Mouse (Mus musculus) hindbrain, embryonic 15.5 days (tissue): ENCODE measurements at regions not wholly inside any gene's neighbourhood (a gene's known extent, or its start where the extent isn't known, plus 50 kb on each side); places are given as distances from the start of the nearest gene placed in this dataset.

Source experiments
- ATAC-seq: fragments of 200-750 bp; cut with Nextera tagmentation; 2 replicates; pipeline ENCODE4 v1.8.0; 2017; ENCODE audit warnings: low read depth, moderate number of reproducible peaks, moderate TSS enrichment; ENCODE audit not compliant: low FRiP score
- H3K27ac ChIP-seq: fragments of 300-500 bp; sonication (generic); replicated peaks from 2 replicates; pipeline ENCODE4 v1.5.1; 2015; ENCODE audit warnings: mild to moderate bottlenecking, inconsistent platforms
- H3K27me3 ChIP-seq: fragments of 300-500 bp; sonication (generic); 2 replicates; pipeline ENCODE4 v1.6.1; 2015; ENCODE audit warnings: control low read depth, inconsistent platforms
- H3K36me3 ChIP-seq: fragments of 300-500 bp; sonication (generic); 2 replicates; pipeline ENCODE4 v1.6.1; 2015; ENCODE audit warnings: control low read depth, inconsistent platforms
- H3K4me1 ChIP-seq: fragments of 300-500 bp; sonication (generic); replicated peaks from 2 replicates; pipeline ENCODE4 v1.6.1; 2015; ENCODE audit warnings: control low read depth, inconsistent platforms
- H3K4me2 ChIP-seq: fragments of 300-500 bp; sonication (generic); 2 replicates; pipeline ENCODE4 v1.6.1; 2015; ENCODE audit warnings: moderate library complexity, mild to moderate bottlenecking, inconsistent platforms
- H3K4me3 ChIP-seq: fragments of 300-500 bp; sonication (generic); 2 replicates; pipeline ENCODE4 v1.5.1; 2015; ENCODE audit warnings: mild to moderate bottlenecking, inconsistent platforms
- H3K9ac ChIP-seq: fragments of 300-500 bp; sonication (generic); 2 replicates; pipeline ENCODE4 v1.6.1; 2015; ENCODE audit warnings: inconsistent platforms
- H3K9me3 ChIP-seq: fragments of 300-500 bp; sonication (generic); 2 replicates; pipeline ENCODE4 v1.6.1; 2016; ENCODE audit warnings: control low read depth, inconsistent platforms
- WGBS: fragments of 180-500 bp; shearing (Covaris S2); methylation state at CpG from one replicate; pipeline ENCODE4 v1.1.7; 2015; 5-methylcytosine and 5-hydroxymethylcytosine counted together

DNA sequence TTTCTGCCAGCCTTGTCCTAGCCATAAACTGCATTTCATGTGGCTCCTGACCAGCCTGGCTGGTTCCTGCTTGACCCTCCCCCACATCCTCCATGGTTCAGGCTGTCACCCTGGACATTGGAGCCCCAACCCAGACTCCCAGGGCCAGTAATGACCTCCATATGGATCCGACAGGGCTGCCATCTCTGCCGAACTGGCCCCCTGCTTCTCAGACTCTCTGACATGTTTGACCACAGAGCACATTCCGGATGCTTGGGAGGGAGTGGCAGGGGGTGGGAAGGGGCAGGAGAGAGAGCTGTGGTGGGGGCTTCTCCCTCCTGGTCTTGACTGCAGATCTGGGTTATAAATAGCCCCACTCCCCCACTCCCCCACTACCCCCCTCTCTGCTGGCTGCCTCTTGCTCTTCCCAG is 59.0 kb upstream of the Actrt2 start:
- Histone ChIP-seq H3K36me3 (no peaks in the 10 kb centered on the region), H3K27ac (no peak overlapping the region), H3K4me2 (no peak overlapping the region), H3K27me3 (no peaks in the 10 kb centered on the region), H3K9me3 (no peaks in the 10 kb centered on the region), H3K4me1 (peaks cover 5% of the 10 kb centered on the region), H3K9ac (no peak overlapping the region), H3K4me3 (no peak overlapping the region)
- 67% methylated on average over 3 of the region's 3 CpGs for WGBS
- no peak for ATAC-seq

DNA sequence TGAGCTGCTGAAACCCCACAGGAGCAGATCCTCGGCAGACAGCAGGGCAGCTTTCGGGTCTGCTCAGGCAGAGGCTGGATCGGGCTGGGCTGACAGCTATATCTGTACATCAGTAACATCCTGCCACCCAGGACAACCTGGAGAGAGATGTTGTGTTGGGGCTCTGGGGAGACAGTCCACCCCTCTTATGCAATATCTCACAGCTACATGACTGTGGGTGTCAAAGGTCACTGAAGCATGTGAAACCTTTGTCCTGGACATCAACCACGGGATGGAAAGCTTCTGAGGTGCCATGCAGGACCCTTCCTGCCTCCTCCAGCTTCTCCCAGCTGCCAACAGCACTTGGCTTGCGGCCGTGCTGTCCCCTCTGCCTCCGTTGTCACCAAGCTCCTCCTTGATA is 60.3 kb upstream of the Actrt2 start:
- Histone ChIP-seq H3K4me3 (no peak overlapping the region), H3K27ac (no peak overlapping the region), H3K9me3 (no peaks in the 10 kb centered on the region), H3K9ac (no peak overlapping the region), H3K27me3 (no peaks in the 10 kb centered on the region), H3K4me2 (no peak overlapping the region), H3K4me1 (peaks cover 7% of the 10 kb centered on the region), H3K36me3 (no peaks in the 10 kb centered on the region)
- ATAC-seq: no peak
- WGBS: 69% methylated on average over 7 of the region's 7 CpGs

DNA sequence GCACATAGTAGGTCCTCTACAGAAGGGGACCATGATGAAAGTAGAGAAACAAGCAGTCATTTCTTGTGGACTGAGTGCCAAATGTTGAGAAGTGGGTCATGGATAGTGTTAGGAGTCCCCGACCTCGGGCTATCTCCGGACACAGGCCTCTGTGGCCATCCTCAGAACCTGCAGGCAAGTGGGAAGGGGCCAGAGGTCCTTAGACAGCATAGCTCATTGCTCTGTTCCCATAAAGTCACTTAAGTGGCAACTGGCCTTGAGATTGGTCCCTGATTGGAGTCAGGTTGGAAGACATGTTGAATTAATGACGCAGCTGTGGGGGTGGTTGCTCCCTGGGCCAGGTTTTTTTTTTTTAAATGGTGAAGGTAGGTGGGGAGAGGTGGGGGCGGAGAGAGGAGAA is 63.0 kb upstream of the Actrt2 start:
- 94% methylated on average over 5 of the region's 5 CpGs for WGBS
- H3K9me3 ChIP-seq: no peaks in the 10 kb centered on the region
- no peaks in the 10 kb centered on the region for H3K27me3 ChIP-seq
- no peak overlapping the region for H3K9ac ChIP-seq
- peaks cover 7% of the 10 kb centered on the region for H3K4me1 ChIP-seq
- no peak overlapping the region for H3K4me3 ChIP-seq
- no peak overlapping the region for H3K27ac ChIP-seq
- no peak overlapping the region for H3K4me2 ChIP-seq
- no peak for ATAC-seq
- H3K36me3 ChIP-seq: no peaks in the 10 kb centered on the region

DNA sequence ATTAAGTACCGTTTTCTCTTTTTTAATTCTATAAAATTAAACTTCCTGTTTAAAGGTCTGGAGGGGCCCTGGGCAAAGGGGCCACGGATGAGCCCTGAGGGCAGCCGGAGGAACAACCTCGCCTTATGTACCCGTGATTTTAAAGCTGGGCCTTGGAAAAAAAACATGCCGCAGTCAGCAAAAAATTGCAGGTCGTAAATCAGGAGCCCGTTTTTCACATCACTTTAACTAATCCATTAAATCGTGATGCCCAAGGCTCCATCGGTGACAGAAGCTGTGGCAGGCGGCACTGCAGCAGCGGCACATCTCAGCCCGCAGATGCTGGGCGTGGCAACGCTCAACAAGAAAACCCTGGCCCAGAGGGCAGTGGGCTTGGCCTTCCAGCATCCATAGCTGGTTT is 63.7 kb upstream of the Actrt2 start:
- peaks cover 7% of the 10 kb centered on the region for H3K4me1 ChIP-seq
- ATAC-seq: no peak
- no peak overlapping the region for H3K4me3 ChIP-seq
- H3K27ac ChIP-seq: no peak overlapping the region; the same call in 1 of the 2 replicates
- 56% methylated on average over 15 of the region's 15 CpGs for WGBS
- no peaks in the 10 kb centered on the region for H3K27me3 ChIP-seq
- no peak overlapping the region for H3K4me2 ChIP-seq
- H3K9ac ChIP-seq: no peak overlapping the region
- H3K36me3 ChIP-seq: no peaks in the 10 kb centered on the region
- no peaks in the 10 kb centered on the region for H3K9me3 ChIP-seq

DNA sequence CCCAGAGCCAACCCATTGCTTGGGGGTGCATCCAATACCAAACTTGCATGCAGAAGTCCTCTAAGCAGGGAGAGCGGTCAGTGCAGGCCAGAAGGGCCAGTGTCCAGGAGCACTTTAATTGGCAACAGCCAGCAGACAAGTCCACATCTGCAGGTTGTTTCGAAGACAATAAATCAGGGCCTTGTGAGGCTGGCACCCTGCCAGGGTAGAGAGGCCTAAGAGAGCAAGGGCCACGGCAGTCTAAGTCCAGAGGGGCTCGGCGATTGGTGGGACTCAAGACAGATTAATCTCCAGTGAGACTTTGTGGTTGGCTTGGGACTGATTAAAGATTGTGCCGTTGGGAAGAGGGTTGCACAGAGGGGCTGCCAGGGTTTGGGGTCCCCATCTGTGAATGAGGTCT is 68.4 kb upstream of the Actrt2 start:
- no peak overlapping the region for H3K4me2 ChIP-seq
- WGBS: 72% methylated on average over 6 of the region's 6 CpGs
- H3K4me3 ChIP-seq: no peak overlapping the region
- H3K9me3 ChIP-seq: no peaks in the 10 kb centered on the region
- no peak overlapping the region for H3K27ac ChIP-seq
- H3K36me3 ChIP-seq: no peaks in the 10 kb centered on the region
- H3K4me1 ChIP-seq: peaks cover 7% of the 10 kb centered on the region
- H3K27me3 ChIP-seq: peaks cover 4% of the 10 kb centered on the region; the same call in 1 of the 2 replicates
- H3K9ac ChIP-seq: no peak overlapping the region
- no peak for ATAC-seq

DNA sequence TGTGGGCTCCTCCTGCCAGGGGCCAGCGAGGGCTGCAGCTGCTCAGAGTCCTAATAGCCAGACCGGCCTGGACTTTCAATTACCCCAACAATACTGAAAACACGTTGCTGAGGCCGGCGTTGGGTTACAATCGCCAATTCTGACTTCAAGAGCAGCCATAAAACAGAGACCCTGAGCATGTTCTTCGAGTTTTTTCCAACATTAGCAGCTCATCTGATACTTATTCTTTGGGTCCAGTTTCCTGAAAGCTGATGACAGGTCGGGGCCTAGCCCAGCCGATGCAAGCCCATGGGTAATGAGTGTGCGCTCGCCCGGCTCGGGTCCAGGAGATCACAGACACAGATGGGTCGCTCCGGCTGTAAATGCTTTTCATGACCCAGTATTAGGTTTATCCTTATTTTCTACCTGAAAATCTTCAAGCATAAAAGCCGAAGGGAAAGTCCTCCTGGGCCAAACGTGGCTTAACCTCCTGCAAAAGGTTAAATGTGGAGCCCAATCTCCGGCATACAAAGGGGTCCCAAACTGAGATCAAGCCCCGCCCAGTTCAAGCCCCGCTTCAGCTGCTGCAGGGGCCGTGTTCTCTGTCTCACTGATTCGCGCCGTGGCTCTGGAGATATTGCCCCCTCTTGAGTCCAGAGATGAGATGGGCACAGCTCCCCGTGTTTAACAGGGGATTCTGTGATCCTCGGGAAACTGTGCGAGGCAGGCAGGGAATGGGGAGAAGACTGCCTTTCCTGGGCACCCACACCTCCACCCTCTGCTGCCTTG is 73.6 kb upstream of the Actrt2 start:
- no peaks in the 10 kb centered on the region for H3K9me3 ChIP-seq
- H3K36me3 ChIP-seq: no peaks in the 10 kb centered on the region
- H3K4me1 ChIP-seq: no peaks in the 10 kb centered on the region
- WGBS: 57% methylated on average over 27 of the region's 27 CpGs
- no peak overlapping the region for H3K4me3 ChIP-seq
- peaks cover 9% of the 10 kb centered on the region for H3K27me3 ChIP-seq
- no peak for ATAC-seq
- H3K27ac ChIP-seq: no peak overlapping the region
- H3K9ac ChIP-seq: no peak overlapping the region
- H3K4me2 ChIP-seq: peak overlapping the region; percentile 19; the same call in 1 of the 2 replicates

DNA sequence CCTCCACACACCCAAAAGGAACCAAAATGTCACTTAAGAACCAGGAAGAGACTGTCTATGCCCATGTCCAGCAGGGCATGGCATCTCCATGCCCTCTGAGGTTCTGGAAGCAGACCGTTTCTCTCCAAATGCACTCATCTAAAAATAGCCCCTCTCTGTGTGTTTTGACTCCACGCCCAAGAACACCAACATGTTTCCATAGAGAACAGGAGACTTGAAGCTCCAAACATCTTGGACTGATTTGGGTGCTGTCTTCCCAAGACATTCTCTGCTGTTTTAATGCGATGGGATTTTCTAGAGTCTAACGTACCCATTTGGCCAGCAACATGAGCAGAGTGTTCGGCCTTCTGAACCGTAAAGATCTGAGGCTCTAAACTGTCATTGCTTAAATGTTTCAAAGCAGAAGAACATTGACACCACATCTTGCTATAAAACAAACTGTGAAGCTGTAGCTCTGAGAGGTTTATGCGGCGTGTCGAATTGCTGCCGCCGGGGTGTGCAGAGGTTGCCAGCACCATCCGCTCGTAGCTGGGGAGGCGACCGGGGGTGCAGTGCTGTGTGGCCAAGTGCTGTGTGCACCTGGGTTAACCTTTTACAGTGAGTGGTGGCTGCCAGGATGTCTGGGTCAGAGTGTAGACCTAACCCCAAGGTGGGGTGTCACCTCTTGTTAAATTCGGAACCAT is 78.8 kb upstream of the Actrt2 start:
- 83% methylated on average over 16 of the region's 16 CpGs for WGBS
- H3K36me3 ChIP-seq: no peaks in the 10 kb centered on the region
- H3K27me3 ChIP-seq: peaks cover 4% of the 10 kb centered on the region
- no peaks in the 10 kb centered on the region; the same call in 1 of the 2 replicates for H3K4me1 ChIP-seq
- no peak for ATAC-seq
- no peak overlapping the region for H3K4me3 ChIP-seq
- H3K9me3 ChIP-seq: no peaks in the 10 kb centered on the region
- no peak overlapping the region for H3K9ac ChIP-seq
- H3K27ac ChIP-seq: no peak overlapping the region
- no peak overlapping the region for H3K4me2 ChIP-seq

DNA sequence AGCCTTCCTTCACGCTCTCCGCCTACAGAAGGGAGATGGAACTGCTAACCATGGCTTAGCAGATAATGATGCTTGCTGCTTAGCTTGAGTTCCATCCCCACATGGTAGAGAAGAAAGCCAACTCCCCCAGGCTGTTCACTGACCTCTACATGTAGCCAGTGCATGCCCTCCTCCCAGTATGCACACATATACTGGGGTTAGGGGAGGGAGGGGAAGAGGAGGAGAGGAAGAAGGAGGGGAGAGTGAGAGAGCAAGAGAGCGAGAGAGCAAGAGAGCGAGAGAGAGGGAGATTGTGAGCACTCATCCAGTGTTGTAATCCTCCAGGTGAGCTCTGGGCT is 79.3 kb upstream of the Actrt2 start:
- Histone ChIP-seq H3K27ac (no peak overlapping the region), H3K9me3 (no peaks in the 10 kb centered on the region), H3K9ac (no peak overlapping the region), H3K4me2 (no peak overlapping the region), H3K36me3 (no peaks in the 10 kb centered on the region), H3K4me3 (no peak overlapping the region), H3K27me3 (peaks cover 2% of the 10 kb centered on the region), H3K4me1 (no peaks in the 10 kb centered on the region; the same call in 1 of the 2 replicates)
- no peak for ATAC-seq
- WGBS: 85% methylated on average over 4 of the region's 4 CpGs

DNA sequence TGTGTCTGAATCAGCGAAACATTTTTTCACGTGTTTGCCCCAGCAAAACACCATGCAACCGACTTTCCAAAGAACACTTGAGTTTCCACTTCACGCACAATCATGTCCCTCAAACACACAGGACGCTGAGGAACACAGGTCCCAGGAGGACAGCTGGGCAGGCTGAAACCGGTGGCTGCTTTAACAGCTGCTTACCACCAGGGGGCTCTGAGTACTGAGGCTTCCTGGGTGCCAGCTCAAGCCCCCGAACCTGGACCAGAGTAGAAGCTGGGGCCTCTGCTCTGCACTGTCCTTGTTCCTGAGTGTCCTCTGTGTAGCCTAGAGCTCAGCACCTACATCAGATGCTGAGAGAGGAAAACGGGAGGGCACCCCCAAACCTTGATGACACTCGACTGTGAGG is 81.5 kb upstream of the Actrt2 start:
- WGBS: 49% methylated on average over 9 of the region's 9 CpGs
- Histone ChIP-seq H3K27me3 (no peaks in the 10 kb centered on the region), H3K9me3 (no peaks in the 10 kb centered on the region), H3K4me3 (no peak overlapping the region), H3K27ac (no peak overlapping the region), H3K9ac (no peak overlapping the region), H3K4me2 (no peak overlapping the region), H3K36me3 (no peaks in the 10 kb centered on the region), H3K4me1 (no peaks in the 10 kb centered on the region; the same call in 1 of the 2 replicates)
- ATAC-seq: no peak

DNA sequence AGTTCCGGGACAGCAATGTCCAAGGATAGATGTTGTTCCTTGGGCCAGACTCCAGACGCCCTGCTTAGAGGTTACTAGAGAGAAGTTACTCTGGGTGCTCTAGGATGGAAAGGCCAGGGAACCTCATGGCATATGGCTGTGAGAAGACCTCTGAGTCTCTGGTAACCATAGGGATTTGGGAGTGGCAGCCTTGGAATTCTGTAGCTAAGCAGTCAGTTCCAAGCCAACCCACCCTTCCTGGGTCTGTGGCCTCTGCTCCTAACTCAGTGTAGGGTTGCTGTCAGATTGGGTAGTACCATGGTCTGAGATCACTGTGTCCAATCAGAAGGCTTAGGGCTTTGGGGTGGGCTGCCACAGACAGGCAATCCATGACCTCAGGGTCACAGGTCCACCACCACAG is 82.3 kb upstream of the Actrt2 start:
- Histone ChIP-seq H3K27me3 (no peaks in the 10 kb centered on the region), H3K4me1 (no peaks in the 10 kb centered on the region; the same call in 1 of the 2 replicates), H3K4me2 (no peak overlapping the region), H3K9me3 (no peaks in the 10 kb centered on the region), H3K27ac (no peak overlapping the region), H3K9ac (no peak overlapping the region), H3K36me3 (no peaks in the 10 kb centered on the region), H3K4me3 (no peak overlapping the region)
- ATAC-seq: no peak
- WGBS: 89% methylated on average over 2 of the region's 2 CpGs

DNA sequence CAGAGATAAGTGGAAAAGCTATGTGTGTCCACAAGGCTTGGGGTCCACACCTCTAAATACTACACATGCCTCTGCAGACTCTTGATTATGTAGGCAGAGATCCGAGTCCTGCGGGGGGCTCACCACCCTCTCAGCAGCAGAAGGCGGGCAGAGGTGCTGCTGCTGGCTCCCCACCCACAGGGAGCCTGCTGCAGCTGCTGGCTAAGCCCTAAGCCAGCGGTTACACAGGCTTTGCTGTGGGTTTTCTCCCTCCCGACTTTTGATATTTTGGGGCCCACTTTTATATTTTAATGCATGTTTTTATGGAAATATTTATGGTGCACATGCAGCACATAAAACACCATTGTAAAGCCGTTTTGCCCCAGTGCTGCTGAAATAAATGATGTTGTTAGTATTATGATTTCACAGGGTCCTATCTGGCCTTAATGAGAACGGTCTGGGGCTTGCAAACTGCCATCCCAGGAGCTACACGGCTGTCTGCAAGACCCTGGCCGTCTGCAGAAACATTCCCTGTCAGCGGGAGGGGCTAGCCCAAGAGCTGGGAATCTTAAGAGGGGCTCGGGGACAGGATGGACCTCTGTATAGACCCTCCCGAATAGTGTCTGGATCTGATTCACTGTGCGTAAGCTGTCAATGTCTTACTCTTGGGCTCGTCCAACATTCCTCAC is 82.9 kb upstream of the Actrt2 start:
- Histone ChIP-seq H3K27me3 (no peaks in the 10 kb centered on the region), H3K9me3 (no peaks in the 10 kb centered on the region), H3K4me1 (no peaks in the 10 kb centered on the region; the same call in 1 of the 2 replicates), H3K4me2 (no peak overlapping the region), H3K4me3 (no peak overlapping the region), H3K36me3 (no peaks in the 10 kb centered on the region), H3K27ac (no peak overlapping the region), H3K9ac (no peak overlapping the region)
- WGBS: 56% methylated on average over 14 of the region's 14 CpGs
- no peak for ATAC-seq

DNA sequence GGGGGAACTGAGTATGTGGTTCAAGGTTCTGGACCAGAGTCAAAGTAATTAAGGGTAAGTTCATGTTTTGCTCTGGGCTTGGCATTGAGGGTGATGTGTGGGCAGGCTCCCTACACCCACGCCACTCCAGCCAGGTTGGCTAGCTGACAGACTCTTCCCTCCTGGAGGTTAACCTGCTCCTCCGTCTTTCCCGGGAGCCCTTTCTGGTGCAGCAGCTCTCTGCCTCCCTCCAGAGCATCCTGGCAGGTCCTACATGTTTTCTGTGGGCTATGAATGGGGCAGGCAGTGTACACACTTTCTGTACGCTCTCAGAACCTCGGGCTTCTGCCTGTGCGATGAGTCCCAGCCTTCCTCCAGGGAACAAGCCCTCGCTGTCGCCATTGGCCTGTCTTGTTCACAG is 82.8 kb upstream of the Ttc34 start:
- H3K9ac ChIP-seq: no peak overlapping the region
- no peak overlapping the region for H3K27ac ChIP-seq
- no peaks in the 10 kb centered on the region for H3K36me3 ChIP-seq
- H3K4me1 ChIP-seq: peaks cover 3% of the 10 kb centered on the region; the same call in 1 of the 2 replicates
- H3K4me2 ChIP-seq: no peak overlapping the region
- no peaks in the 10 kb centered on the region for H3K27me3 ChIP-seq
- 76% methylated on average over 8 of the region's 8 CpGs for WGBS
- no peak for ATAC-seq
- H3K4me3 ChIP-seq: no peak overlapping the region
- H3K9me3 ChIP-seq: no peaks in the 10 kb centered on the region
